Mouse (Mus musculus) cerebral cortex, adult 2 months (tissue): ENCODE results near the gene Mak.

Source experiments
- WGBS: fragments of 180-500 bp; shearing (Covaris S2); methylation state at CpG from one replicate; pipeline ENCODE4 v1.1.7; 2018; 5-methylcytosine and 5-hydroxymethylcytosine counted together

Gene Mak

DNA sequence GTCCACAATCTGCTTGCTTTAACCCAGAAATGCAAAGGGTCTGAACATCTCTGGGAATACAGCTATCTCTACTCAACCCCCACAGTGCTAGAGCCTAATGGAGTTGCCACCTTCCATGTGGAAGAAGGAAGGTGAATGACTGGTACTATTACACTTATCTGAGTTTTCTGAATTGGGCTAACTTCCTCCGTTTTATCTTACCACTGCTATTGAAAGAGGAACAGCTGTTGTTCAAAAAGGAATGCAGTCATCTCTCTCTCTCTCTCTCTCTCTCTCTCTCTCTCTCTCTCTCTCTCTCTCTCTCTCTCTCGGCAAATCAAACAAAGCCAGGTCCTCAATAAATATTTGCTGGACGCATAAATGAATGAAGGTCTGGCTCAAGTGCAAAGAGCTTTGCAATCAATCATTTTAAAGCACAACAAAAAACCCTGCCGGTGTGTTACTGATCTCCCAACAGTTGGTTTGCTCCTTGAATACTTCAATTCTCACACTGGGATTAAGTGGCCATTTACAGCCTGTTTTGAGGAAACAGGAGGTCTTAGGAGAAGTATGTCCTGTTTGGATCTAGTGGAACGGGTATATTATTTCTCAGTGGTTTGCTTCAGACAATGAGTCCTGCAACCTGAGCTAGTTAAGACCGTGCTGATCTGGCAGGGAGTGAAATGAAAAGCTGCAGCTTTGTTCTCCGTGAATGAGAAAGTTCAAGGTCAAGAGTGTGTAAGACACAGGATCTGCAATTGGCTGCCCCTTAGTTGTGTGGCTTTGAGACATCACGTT, 84.8 kb downstream of the Mak start:
- WGBS, result 31% methylated on average over 8 of the region's 8 CpGs

DNA sequence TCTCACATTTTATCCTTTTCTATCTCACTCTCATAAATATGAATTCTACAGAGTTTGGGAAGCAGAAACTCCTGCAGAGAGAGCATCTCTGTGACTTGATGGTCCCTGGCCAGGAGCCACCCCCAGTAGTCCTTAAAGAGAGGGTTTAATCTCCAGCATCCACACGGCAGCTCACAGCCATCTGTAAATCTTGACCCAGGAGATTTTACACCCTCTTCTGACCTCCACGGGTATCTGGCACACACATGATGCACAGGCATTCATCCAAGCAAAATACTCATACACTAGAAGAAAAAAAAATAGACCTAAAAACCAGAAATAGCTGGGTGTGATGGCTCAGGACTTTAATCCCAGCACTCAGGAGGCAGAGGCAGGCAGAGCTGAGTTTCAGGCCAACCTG, 91.1 kb downstream of the Mak start:
- WGBS, result 73% methylated on average over 2 of the region's 2 CpGs

- 64% methylated on average over 4 of the region's 4 CpGs for WGBS
Observed at GRCm38 (mm10) chr13:40987608-40988303, 91.8 kb downstream of the Mak start.

GRCm38 (mm10) chr13:40986081-40986480, 93.4 kb downstream of the Mak start:
- 93% methylated on average over 5 of the region's 5 CpGs for WGBS

GRCm38 (mm10) chr13:40982759-40983158, 96.7 kb downstream of the Mak start:
- WGBS, result 82% methylated on average over 1 of the region's 1 CpGs

DNA sequence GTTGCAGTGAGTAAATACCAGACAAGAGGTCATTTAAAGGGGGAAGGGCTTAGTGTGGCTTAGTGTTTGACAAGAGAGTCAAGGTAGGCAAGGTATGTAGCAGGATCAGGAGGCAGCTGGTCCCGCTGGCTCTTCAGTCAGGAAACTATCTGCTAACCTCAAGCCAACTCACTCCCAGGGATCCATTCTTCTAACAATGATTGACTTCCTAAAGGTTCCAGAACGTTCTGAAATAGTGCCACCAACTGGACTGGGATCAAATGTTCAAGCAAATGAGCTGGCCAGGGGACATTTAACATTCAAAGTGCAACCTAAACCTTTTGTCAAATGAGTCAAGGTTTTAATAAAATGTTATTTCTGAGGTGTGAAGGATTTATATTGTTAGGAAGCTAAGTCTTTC, 100.2 kb downstream of the Mak start:
- WGBS, result 39% methylated on average over 2 of the region's 2 CpGs

DNA sequence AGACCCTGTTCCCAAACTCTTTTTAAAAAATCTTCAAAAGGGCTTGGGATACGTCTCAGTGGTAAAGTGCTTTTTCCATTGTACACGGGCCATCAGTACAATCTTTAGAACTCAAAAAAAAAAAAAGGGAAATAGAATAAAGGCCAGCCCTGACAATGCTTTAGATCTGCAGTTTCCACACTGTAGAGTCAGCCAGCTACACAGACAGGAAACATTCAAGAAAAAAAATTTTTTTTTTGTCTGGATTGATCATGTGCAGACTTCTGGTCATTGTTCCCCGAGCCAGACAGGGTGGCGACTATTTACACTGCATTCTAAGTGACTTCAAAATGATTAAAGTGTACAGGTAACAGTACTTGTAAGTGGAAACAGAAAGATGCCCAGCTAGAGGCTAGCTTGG, 100.9 kb downstream of the Mak start:
- WGBS, result 79% methylated on average over 4 of the region's 4 CpGs

DNA sequence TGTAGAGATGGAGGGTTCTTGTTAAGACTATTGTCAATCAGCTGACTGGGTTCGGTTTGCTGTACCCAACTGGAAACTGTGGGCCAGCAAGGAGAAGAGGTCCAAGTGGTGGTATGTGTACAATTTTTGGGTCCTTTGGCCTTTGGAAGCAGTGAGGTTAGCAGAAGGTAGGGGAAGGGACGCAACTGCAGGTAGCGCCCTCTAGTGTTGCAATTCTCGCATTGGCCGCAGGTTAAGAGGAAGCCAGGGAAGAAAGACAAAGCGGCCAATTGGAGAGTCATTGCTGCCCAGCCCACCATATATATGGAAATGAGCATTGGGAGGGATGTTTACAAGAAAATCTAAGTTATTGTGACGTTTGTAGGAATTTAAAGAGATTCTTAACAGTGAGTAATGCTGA, 101.9 kb downstream of the Mak start:
- WGBS, result 26% methylated on average over 7 of the region's 7 CpGs
